Mouse (Mus musculus): ENCODE results near the gene Gria2. TPM values are rescaled to one million over a fixed set of nuclear protein-coding genes. Genes with fewer than 3 reads are reported as not detected.

Gene Gria2
- total RNA-seq, 2 experiments from 2014 or later = not detected

DNA sequence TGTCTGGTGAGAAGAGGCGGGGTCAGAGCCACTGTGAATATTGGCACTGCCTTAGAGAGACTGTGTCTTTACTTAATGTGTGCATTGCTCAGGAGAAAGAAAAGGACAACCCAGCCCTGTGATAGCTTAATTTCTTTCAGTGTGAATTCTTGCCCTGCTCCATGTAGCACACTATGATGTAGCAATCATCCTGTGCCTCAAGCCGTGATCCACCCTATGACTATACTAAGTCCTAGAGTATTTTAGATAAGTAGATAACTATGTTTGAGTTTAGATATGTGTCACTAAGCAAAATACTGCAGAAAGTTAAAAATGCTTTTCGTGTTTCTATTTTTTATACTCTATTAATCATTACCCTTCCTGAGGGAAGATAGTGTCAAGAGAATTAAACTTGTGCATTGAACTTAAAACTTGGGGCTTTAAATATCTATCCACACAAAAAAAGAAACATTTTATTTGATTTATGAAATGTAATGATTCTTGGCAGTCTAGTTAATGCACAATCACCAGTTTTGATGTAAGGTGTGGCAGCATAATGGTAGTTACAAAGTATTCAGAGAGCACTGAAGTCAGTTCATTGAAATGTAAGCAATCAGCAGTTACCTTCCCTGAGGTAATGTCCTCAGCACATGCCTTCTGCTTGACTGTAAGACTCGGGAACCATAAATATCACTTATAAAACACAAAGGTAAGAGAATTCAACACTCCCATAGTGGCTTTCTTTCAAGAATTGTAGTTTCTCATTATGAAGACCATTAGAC is 22.1 kb downstream of the Gria2 start:
- no peak for ATAC-seq (replicated peaks; ENCODE audit: low FRiP score, poor library complexity, severe bottlenecking)

DNA sequence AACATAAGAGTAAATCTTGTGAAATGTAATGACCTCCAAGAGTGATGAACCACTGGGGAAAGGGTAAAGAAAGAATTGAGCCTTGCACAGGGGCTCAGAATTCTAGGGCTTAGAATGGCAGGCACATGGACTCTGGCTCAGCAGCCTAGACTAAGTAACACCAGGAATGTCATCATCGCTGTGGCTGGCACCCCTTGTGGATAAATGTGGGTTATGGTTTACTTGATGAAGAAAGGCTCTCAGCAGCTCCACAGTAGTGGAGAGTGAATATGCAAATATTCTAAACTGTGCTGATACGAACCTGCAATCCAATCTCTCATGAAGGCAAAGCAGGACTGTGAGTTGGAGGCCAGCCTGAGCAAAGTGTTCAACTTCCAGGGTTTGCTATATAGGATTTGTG is 26.0 kb downstream of the Gria2 start:
- no peak for ATAC-seq (replicated peaks; ENCODE audit: low FRiP score, poor library complexity, severe bottlenecking)

DNA sequence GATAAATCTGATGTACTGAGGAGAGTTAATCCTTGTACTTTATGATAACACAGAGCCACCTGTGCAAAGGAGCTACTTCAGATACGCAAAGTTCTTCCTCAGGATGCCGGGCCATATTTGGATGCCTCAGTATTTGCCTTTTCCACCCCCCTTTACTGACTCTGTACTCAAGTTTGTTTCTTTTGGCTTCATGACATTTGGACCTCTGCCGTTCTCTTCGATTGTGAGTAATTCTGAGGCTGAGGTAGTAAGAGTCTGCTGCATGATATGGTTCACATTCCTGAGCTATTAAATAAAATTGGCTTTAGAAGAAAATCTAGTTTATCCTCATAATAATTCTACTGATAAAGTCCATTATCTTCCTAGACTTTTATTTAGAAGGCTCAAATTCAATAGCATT is 26.7 kb downstream of the Gria2 start:
- ATAC-seq (replicated peaks; ENCODE audit: low FRiP score, poor library complexity, severe bottlenecking) = no peak

DNA sequence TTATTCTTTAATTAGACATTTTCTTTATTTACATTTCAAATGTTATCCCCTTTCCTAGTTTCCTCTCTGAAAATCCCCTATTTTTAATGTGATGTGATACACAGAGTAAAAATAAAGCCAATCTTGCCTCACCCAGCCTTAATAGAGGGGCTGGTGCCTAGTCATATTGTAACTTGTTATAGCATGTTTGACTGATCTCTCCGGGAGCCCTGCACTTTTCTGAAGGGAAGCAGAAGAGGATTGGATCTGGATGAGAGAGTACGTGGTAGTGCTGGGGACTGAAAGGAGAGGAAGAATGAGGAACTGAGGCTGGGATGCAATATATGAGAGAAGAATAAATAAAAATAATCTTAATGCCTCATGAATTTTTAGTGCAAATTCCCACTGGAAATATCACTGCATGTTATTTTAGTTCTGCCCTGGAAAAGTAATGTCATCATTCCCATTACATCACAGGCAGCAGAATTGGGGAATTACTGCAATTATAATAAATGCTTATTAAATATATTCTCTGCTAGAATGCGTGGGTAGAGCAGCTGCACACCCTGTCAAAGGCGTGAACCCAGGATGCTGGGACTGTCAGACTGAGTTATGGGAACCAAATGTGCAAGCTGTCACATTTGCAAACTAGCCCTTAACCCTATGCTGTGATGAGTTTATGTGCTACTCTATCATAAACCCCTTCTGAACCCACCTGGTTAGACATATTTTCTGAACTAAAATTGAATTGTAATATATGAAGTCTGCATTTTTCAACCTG is 28.4 kb downstream of the Gria2 start:
- no peak for ATAC-seq (replicated peaks; ENCODE audit: low FRiP score, poor library complexity, severe bottlenecking)

DNA sequence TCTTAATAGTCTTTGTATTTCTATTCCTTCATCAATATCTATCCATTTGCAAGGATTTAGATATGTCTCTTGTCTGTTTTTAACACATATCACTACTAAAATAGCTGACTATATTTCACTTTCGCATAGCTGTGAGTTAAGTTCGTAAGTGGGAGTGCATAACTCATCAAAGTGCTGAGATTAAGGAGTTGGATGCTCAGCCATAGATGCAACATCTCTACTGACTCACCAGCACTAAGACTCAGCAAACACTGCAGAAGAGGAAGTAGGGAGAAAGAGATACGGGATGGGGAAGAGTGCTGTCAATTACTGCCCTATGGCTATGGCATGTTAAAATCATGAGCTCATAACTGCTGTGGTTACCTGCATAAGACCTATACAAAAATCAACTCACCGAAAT is 29.4 kb downstream of the Gria2 start:
- no peak for ATAC-seq (replicated peaks; ENCODE audit: low FRiP score, poor library complexity, severe bottlenecking)

DNA sequence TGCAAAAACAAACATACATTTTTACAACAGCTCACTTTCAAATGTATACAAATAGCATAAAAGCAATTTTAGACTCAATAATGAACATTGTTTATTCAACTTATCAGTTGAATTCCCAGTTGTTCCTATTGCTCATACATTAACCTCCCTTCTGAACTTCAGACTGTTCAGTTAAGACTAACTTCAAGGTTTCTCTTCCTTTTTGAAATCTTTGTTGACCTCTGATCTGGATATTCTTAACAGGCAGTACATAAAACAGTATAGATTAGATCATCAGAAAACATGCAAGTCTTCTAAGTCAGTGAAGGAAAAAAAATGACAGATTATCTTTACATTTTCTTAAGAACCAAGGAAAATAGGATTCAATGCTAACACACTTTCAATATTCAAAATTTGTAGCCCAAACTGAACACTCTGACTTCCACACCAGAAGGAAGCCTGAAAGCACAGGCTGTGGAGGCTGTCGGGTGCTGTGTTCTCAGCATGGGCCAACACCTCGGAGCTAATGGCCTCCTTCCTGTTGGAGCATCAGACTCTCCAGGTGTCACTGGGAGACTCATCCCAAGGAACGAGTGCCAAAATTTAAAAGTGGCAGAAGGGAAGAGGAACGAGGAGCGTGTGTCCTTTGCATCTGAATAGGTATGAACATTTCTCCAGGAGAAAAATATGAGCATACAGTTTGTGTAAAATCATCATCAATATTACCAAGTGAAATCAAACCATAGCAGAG is 33.0 kb downstream of the Gria2 start:
- no peak for ATAC-seq (replicated peaks; ENCODE audit: low FRiP score, poor library complexity, severe bottlenecking)

DNA sequence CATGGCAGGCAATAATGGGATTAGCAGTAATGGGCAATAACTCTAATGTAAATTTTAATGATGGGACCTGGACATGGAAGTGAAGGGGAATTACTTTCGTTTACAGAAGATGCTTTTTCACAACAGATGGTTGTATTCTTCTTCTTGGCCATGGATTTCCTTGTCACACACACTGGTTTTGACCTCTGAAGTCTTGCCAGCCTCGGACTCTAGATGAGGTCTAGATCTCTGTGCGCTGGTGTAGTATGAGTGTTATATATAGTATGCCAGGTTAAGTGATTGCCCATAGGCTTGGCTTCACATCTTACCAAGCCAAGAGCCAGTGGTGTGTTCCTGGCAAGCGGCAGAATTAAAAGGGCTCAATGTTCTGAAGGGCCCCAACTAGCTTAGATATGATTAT is 43.7 kb downstream of the Gria2 start:
- ATAC-seq (replicated peaks; ENCODE audit: low FRiP score, poor library complexity, severe bottlenecking) = no peak

DNA sequence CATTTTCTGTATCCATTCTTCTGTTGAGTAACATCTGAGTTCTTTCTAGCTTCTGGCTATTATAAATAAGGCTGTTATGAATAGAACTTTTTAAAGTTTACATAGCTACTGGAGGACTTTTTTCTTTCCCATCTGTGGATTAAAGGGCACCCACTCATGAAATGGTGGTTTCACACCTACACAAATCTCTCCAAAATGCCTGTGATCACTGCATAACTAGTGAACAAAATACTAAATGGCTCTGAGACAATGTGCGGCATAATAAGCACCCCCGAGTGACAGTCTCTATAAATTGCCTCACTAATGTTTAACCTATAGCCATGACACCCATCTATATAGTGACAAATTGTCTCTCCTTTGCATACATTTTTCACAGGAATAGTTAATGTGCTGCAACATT is 44.3 kb downstream of the Gria2 start:
- no peak for ATAC-seq (replicated peaks; ENCODE audit: low FRiP score, poor library complexity, severe bottlenecking)

DNA sequence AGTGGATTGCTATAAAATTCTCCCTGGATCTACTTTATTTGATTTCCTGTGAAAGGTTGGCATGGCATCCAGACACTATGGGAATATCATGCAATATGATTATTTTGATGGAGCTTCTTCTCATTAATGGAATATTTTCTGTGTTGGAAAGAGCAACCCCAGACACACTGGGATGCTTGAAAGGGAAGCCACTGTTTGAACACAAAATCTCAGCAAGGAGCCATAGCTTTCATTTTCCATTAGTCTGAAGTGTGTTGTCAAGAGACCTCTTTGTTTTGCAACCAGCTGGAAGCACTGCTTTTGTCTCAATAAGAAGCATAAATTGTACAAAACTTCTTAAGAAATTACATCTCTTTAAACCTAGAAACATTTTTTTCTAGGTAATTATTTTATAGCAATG is 51.8 kb downstream of the Gria2 start:
- ATAC-seq (replicated peaks; ENCODE audit: low FRiP score, poor library complexity, severe bottlenecking) = no peak

DNA sequence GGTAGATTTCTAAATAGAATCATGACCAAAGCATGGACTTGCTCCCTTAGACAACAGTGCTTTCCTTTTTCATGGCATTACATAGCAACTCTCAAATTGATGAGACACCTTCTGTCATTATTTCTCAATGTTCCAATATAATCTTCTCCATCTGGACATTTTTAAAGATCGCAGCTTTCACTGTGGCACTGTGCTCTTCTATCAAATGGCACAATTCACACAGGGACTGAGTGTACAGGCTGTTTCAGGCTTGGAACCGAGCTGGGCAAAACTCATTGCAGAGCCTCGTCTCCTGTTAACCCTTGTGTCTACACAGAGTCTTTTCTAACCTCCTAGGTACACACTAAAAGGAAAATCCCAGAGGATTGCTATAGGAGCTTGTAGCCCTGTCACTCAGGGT is 77.4 kb downstream of the Gria2 start:
- ATAC-seq (replicated peaks; ENCODE audit: low FRiP score, poor library complexity, severe bottlenecking) = no peak

DNA sequence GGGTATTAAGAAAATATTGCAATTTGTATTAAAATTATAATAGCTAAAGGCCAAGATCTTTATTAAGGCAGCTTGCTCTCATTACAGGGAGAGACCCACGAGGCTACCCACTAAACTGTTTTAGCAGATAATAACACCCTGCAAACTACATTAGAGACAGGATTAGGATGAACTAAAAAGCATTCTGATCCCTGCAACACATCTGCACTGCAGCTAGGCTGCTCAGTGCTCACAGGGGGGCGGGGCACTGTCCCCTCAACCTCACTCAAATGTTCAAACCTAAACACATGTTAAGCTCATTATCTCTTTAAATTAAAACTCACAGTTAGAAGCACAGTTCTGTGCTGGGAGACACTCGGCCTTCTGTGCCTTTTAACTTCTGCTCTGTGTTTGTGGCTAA is 89.5 kb downstream of the Gria2 start:
- ATAC-seq (replicated peaks; ENCODE audit: low FRiP score, poor library complexity, severe bottlenecking) = no peak

DNA sequence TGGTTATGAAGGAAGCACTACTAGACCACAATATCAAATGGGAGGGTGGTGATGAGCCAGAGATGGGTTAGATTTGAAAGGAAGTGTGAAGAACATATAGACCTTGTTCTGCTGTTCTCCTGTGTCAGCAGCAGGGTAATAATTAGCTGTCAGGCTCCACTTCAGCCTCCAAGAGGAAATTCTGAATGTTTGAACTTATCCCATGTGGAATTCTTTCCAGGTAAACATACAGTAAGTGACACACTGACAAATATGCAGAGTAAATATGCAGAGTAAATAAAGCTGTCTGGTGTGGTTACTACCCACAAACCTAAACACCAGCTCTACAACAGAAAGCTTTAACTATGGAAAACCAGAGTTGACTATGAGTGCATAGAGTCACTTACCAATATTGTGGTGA is 93.6 kb downstream of the Gria2 start:
- ATAC-seq (replicated peaks; ENCODE audit: low FRiP score, poor library complexity, severe bottlenecking) = no peak

DNA sequence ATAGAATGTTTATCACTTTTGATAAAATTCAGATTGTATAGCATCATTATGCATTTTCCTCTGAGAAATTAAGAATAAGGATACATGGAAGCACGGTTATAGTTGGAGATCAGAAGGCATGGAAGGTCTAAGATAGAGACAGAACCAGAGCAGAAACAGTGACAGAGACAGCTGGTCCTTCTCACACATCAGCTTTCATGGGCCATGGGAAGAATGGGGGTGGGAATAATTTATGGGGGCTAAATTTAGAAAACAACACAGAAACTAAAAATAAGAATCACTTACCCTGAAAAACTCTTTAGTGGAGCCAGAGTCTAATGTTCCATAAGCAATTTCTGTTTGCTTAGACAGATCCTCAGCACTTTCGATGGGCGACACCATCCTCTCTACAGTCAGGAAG is 100.5 kb downstream of the Gria2 start:
- no peak for ATAC-seq (replicated peaks; ENCODE audit: low FRiP score, poor library complexity, severe bottlenecking)

DNA sequence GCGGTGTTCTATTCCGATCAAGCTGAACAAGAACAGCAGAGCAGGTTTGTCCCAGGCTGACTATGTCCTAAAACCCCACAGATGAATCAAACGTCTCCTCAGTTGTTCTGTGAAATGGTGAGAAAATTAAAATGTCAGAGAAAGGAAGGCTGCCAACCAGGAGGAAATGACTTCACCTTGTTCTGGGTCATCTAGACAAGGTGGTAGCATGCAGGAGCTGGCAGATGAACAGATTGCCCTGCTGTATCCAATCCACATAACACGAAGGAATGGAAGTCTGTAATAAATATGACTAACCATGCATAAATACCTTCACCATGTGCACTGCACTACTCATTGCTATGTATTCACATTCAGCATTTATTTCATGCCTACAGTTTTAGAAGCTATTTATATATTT is 105.1 kb downstream of the Gria2 start:
- ATAC-seq (replicated peaks; ENCODE audit: low FRiP score, poor library complexity, severe bottlenecking) = no peak

DNA sequence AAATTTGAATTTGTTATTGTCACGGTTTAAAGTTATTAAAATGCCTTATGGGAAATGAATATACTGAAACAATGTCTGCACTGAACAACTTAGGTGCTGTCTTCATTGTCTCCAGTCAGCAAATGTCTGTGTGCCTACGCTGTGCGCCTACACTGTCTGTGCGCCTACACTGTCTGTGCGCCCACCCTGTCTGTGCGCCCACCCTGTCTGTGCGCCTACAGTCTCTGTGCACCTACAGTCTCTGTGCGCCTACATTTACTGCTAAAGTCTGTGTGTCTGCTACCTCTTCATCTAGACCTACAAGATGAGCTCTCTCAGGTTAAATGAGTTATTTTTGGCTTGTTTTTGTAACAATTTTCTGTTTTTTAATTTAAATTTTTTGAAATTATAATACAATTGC is 107.7 kb downstream of the Gria2 start:
- no peak for ATAC-seq (replicated peaks; ENCODE audit: low FRiP score, poor library complexity, severe bottlenecking)

DNA sequence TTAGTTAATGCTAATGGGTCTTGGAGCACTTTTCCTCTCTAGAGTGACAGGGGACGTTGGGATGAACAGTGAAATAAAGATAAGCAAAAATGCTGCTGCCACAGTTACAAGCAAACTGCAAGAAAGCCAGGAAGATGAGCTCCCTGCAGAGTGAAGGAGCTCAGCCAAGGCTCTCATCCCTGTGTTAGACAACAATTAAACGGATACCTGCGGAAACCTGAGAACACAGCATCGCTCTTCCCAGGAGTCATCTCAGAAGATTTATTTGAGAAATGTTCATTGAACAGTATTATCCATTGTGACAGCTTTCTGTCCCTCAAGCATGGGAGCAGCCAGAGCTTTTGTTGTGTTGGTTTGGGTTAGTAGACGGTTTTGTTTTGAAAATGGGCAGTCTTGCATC is 137.5 kb downstream of the Gria2 start:
- no peak for ATAC-seq (replicated peaks; ENCODE audit: low FRiP score, poor library complexity, severe bottlenecking)

DNA sequence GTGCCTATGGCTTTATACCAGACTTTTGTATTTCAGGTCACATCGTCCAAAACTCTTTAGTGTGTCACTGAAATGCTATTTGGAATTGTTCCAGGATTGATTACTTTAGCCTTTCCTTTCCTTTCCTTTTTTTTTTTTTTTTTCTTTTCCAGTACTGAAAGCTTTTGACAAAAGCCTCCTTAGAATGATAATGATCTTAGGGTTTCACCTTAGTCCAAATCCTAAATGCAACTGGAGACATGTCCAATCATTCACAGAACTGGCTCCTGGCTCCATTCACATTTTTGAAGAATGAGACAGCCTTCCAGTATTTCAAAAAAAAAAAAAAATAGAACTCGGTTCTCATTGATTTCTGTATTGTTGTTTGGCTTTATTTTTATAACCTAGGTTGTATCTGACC is 139.3 kb downstream of the Gria2 start:
- no peak for ATAC-seq (replicated peaks; ENCODE audit: low FRiP score, poor library complexity, severe bottlenecking)

DNA sequence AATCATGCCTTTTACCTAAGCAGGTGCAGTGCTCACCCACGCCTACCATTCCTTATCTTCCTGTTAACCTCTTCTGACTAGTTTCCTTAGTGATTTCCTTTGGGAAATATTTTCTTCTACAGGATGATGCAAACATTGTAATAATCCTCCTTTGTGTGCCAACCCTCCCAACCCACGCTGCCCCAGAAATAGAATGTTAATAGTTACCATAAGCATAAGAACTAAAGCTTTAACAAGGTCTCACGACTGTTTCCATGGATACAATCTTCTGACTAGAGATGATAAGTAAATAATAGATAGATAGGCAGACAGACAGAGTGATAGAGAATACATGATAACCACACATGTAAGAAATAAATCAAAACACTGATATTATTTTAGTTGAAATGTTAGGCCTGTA is 140.8 kb downstream of the Gria2 start:
- ATAC-seq (replicated peaks; ENCODE audit: low FRiP score, poor library complexity, severe bottlenecking) = no peak

DNA sequence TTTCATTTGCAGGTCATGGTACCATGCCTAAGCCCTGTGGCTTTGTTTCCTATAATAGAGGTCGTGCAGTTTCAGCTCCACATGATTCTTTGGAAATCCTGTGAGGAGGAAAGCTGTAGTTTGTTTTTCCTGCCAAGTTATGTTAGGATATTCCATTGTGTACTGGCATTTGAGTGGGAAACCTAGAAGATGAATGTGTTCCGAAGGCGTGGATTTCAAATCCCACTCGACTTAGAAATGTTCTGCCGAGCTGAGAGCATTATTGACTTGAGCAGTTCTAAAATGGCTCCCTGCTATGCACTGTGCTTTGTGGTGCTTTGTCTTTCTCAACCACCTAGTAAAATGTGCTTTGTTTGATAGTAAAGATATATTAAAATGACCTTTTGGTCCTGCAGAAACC is 150.4 kb downstream of the Gria2 start:
- no peak for ATAC-seq (replicated peaks; ENCODE audit: low FRiP score, poor library complexity, severe bottlenecking)
